Mouse (Mus musculus): Measurements from ENCODE around the gene Phldb3. TPM values are rescaled to one million over a fixed set of nuclear protein-coding genes. Genes with fewer than 3 reads are reported as not detected.
"Not testable (repeated sequence)": the region's sequence is repeated elsewhere in the genome, so short reads cannot be mapped to it uniquely, and the experiment has no call there.

Gene Phldb3
- polyA plus RNA-seq, 1 experiment = 5.9 TPM

DNA sequence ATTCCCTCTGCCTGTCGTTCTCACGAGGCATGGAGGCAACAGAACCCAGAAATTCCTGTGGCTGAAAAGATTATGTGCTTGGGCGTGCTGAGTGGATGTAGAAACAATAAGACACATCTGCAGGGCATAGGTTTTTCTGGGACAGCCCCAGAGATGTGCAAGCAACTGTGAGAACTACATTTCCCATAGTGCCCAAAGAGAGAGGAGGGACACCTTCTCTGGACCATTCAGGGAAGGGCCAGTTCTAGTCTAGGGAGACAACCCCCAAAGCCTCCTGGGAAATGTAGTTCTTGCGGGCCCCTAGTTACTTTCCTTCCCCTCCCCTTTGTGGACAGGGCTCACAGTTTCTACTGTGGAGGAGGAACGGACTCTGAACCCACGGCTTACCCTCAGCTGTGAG lies 2.5 kb upstream of the Phldb3 start:
- WGBS = 52% methylated on average over 6 of the region's 6 CpGs
- H3K4me1 ChIP-seq (ENCODE audit: control insufficient read depth, insufficient read depth, low read length) = no peaks in the 10 kb centered on the region
- no peak overlapping the region for H3K4me3 ChIP-seq (replicated peaks; ENCODE audit: extremely low read depth, low read depth, low read length)
- DNase-seq = no peak
- TF ChIP-seq POLR2A (IDR thresholded peaks at IDR 0.05; ENCODE audit: borderline replicate concordance, extremely low read depth, low read depth, low read length) (no peak), CTCF (IDR thresholded peaks at IDR 0.05; ENCODE audit: insufficient read depth, low read length) (no peak)

GRCm38 (mm10) chr7:24608561-24608960 lies 2.0 kb upstream of the Phldb3 start:
- Histone ChIP-seq H3K4me3 (replicated peaks; ENCODE audit: extremely low read depth, low read depth, low read length) (no peak overlapping the region), H3K4me1 (ENCODE audit: control insufficient read depth, insufficient read depth, low read length) (no peaks in the 10 kb centered on the region)
- no peak for TF ChIP-seq POLR2A (IDR thresholded peaks at IDR 0.05; ENCODE audit: borderline replicate concordance, extremely low read depth, low read depth, low read length)
- TF ChIP-seq CTCF (IDR thresholded peaks at IDR 0.05; ENCODE audit: insufficient read depth, low read length) = no peak
- no peak for DNase-seq
- WGBS = 59% methylated on average over 8 of the region's 8 CpGs

- TF ChIP-seq CTCF (IDR thresholded peaks at IDR 0.05; ENCODE audit: insufficient read depth, low read length) (no peak), POLR2A (IDR thresholded peaks at IDR 0.05; ENCODE audit: borderline replicate concordance, extremely low read depth, low read depth, low read length) (peak; percentile 61; the same call in 1 of the 2 replicates)
- peak; percentile 98 for DNase-seq
- peak overlapping the region; percentile 59 for H3K4me3 ChIP-seq (replicated peaks; ENCODE audit: extremely low read depth, low read depth, low read length)
- no peaks in the 10 kb centered on the region for H3K4me1 ChIP-seq (ENCODE audit: control insufficient read depth, insufficient read depth, low read length)
- under 1% methylated on average over 36 of the region's 36 CpGs for WGBS
These were observed 424 bp downstream of the Phldb3 start for GRCm38 (mm10) chr7:24610879-24611494.

GRCm38 (mm10) chr7:24611709-24612108 lies 1.1 kb downstream of the Phldb3 start:
- peak overlapping the region; percentile 59 for H3K4me3 ChIP-seq (replicated peaks; ENCODE audit: extremely low read depth, low read depth, low read length)
- no peak for DNase-seq
- no peak for TF ChIP-seq CTCF (IDR thresholded peaks at IDR 0.05; ENCODE audit: insufficient read depth, low read length)
- no peak for TF ChIP-seq POLR2A (IDR thresholded peaks at IDR 0.05; ENCODE audit: borderline replicate concordance, extremely low read depth, low read depth, low read length)
- WGBS = 15% methylated on average over 7 of the region's 7 CpGs
- no peaks in the 10 kb centered on the region for H3K4me1 ChIP-seq (ENCODE audit: control insufficient read depth, insufficient read depth, low read length)

DNA sequence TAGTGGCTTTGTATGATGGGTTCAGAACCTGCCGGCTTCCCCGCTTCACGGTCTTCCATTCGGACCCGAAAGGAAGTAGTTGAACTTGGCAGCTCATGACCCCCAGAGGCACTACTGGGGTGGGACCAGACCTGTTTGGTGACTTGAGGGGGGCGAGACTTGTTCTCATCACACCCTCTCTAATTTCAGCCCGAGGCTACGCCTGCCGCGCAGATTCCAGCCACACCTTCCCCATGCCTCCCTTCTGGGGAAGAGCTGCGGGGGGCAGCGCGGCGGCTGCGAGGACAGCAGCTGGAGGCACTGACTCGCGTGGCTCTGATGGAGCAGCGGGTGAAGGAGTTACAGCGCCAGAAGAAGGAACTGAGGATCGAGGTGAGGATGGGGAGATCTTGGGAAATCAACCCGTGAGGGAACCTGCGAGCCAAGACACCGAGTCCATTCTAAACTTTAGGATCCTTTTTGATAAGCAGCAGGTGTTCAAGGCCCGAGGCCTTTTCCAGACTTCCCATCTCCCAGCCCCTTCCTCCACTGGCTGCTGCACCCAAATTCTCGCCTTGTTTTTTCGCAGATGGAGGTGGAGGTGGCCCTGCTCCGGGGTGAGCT lies 1.8 kb downstream of the Phldb3 start:
- DNase-seq = no peak
- TF ChIP-seq CTCF (IDR thresholded peaks at IDR 0.05; ENCODE audit: insufficient read depth, low read length) (no peak), POLR2A (IDR thresholded peaks at IDR 0.05; ENCODE audit: borderline replicate concordance, extremely low read depth, low read depth, low read length) (no peak)
- H3K4me1 ChIP-seq (ENCODE audit: control insufficient read depth, insufficient read depth, low read length) = no peaks in the 10 kb centered on the region
- WGBS = 16% methylated on average over 27 of the region's 27 CpGs
- no peak overlapping the region for H3K4me3 ChIP-seq (replicated peaks; ENCODE audit: extremely low read depth, low read depth, low read length)

DNA sequence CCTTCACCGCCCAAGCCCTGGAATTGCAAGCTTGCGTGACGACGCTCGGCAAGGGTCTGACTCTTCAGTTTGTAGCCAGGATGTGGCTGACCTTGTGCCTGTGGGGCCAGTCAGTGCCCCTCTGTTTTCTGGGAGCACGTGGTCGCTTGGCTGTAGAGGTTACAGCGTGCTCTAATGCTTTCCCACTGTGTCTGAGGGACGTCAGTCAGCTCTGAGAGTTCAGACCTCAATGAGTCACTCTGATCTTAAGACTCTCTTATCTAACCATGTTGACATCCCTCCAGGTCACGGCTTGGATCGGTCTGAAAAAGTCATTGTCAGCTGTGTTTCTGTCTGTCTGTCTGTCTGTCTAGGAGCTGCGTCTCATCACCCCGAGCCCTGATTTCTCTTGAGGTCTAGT lies 4.3 kb downstream of the Phldb3 start:
- WGBS = 71% methylated on average over 13 of the region's 13 CpGs
- no peak for TF ChIP-seq CTCF (IDR thresholded peaks at IDR 0.05; ENCODE audit: insufficient read depth, low read length)
- TF ChIP-seq POLR2A (IDR thresholded peaks at IDR 0.05; ENCODE audit: borderline replicate concordance, extremely low read depth, low read depth, low read length) = no peak
- no peak for DNase-seq
- no peak overlapping the region for H3K4me3 ChIP-seq (replicated peaks; ENCODE audit: extremely low read depth, low read depth, low read length)
- no peaks in the 10 kb centered on the region for H3K4me1 ChIP-seq (ENCODE audit: control insufficient read depth, insufficient read depth, low read length)

DNA sequence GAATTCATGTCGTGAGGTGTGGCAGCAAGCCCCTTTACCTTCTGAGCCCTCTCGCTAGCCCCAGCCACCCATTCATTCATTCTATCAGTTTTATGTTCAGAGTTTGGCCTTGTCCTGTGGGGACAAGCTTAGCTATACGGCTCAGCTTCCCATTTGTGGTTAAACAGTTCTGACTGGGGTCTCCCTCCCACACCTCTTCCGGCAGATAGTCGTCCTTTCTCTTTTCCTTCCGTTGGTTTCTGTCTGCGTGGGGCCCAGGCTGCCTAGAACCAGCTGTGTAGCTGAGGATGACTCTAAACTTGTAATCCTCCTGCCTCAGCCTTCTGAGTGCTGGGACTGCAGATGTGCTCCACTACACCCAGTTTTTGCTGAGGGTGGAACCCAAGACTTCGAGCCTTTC lies 7.2 kb downstream of the Phldb3 start:
- DNase-seq = no peak
- 65% methylated on average over 8 of the region's 8 CpGs for WGBS
- H3K4me1 ChIP-seq (ENCODE audit: control insufficient read depth, insufficient read depth, low read length) = no peaks in the 10 kb centered on the region
- TF ChIP-seq POLR2A (IDR thresholded peaks at IDR 0.05; ENCODE audit: borderline replicate concordance, extremely low read depth, low read depth, low read length) = no peak
- H3K4me3 ChIP-seq (replicated peaks; ENCODE audit: extremely low read depth, low read depth, low read length) = no peak overlapping the region

DNA sequence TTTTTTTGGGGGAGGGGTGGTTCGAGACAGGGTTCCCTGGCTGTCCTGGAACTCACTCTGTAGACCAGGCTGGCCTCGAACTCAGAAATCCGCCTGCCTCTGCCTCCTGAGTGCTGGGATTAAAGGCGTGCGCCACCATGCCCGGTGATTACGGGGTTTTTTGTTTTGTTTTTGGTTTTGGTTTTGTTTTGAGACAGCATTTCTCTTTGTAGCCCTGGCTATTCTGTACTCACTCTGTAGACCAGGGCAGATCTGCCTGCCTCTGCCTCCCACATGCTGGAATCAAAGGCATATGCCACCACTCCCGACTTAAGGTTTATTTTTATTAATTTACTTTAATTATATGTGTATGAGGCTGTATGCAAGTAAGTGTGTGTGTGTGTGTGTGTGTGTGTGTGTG lies 7.8 kb downstream of the Phldb3 start:
- H3K4me3 ChIP-seq (replicated peaks; ENCODE audit: extremely low read depth, low read depth, low read length); DNase-seq; H3K4me1 ChIP-seq (ENCODE audit: control insufficient read depth, insufficient read depth, low read length): not testable (repeated sequence)
- WGBS = 85% methylated on average over 8 of the region's 8 CpGs

- WGBS = 60% methylated on average over 13 of the region's 13 CpGs
- no peak for DNase-seq
- no peak overlapping the region for H3K4me3 ChIP-seq (replicated peaks; ENCODE audit: extremely low read depth, low read depth, low read length)
- no peak for TF ChIP-seq POLR2A (IDR thresholded peaks at IDR 0.05; ENCODE audit: borderline replicate concordance, extremely low read depth, low read depth, low read length)
- no peak for TF ChIP-seq CTCF (IDR thresholded peaks at IDR 0.05; ENCODE audit: insufficient read depth, low read length)
- H3K4me1 ChIP-seq (ENCODE audit: control insufficient read depth, insufficient read depth, low read length) = no peaks in the 10 kb centered on the region
These were observed 9.3 kb downstream of the Phldb3 start for GRCm38 (mm10) chr7:24619671-24620397.

GRCm38 (mm10) chr7:24621193-24621592 lies 10.6 kb downstream of the Phldb3 start:
- Histone ChIP-seq H3K4me1 (ENCODE audit: control insufficient read depth, insufficient read depth, low read length) (no peaks in the 10 kb centered on the region), H3K4me3 (replicated peaks; ENCODE audit: extremely low read depth, low read depth, low read length) (no peak overlapping the region)
- TF ChIP-seq POLR2A (IDR thresholded peaks at IDR 0.05; ENCODE audit: borderline replicate concordance, extremely low read depth, low read depth, low read length) = no peak
- TF ChIP-seq CTCF (IDR thresholded peaks at IDR 0.05; ENCODE audit: insufficient read depth, low read length) = 0 out of 2 replicates have a peak, but pooled peaks have one; percentile 3
- no peak for DNase-seq
- 85% methylated on average over 3 of the region's 3 CpGs for WGBS
